Mouse (Mus musculus): ENCODE measurements at regions not wholly inside any gene's neighbourhood (a gene's known extent, or its start where the extent isn't known, plus 50 kb on each side); places are given as distances from the start of the nearest gene placed in this dataset.

GRCm38 (mm10) chr17:61960837-61961236 lies 920.3 kb downstream of the Efna5 start:
- Histone ChIP-seq H3K4me2 (replicated peaks; ENCODE audit: low read depth, low read length) (no peak overlapping the region), H3K4me3 (ENCODE audit: low read depth, low read length) (no peak overlapping the region), H3K9ac (replicated peaks; ENCODE audit: low read depth, low read length) (no peak overlapping the region), H3K4me1 (ENCODE audit: control insufficient read depth, insufficient read depth, low read length) (no peaks in the 10 kb centered on the region), H3K9me3 (ENCODE audit: control insufficient read depth, low read depth, low read length) (no peaks in the 10 kb centered on the region), H3K27me3 (ENCODE audit: control insufficient read depth, insufficient read depth, low read length) (no peaks in the 10 kb centered on the region), H3K36me3 (ENCODE audit: control insufficient read depth, insufficient read depth, low read length) (no peaks in the 10 kb centered on the region), H3K27ac (ENCODE audit: low read length) (no peak overlapping the region)
- 22% methylated on average over 5 of the region's 5 CpGs for WGBS
- no peak for ATAC-seq (ENCODE audit: insufficient number of reproducible peaks, insufficient read depth, low FRiP score, low read depth)

GRCm38 (mm10) chr17:61960017-61960813 lies 920.9 kb downstream of the Efna5 start:
- Histone ChIP-seq H3K36me3 (ENCODE audit: control insufficient read depth, insufficient read depth, low read length) (no peaks in the 10 kb centered on the region), H3K4me1 (ENCODE audit: control insufficient read depth, insufficient read depth, low read length) (no peaks in the 10 kb centered on the region), H3K9me3 (ENCODE audit: control insufficient read depth, low read depth, low read length) (no peaks in the 10 kb centered on the region), H3K27ac (ENCODE audit: low read length) (no peak overlapping the region), H3K9ac (replicated peaks; ENCODE audit: low read depth, low read length) (no peak overlapping the region), H3K27me3 (ENCODE audit: control insufficient read depth, insufficient read depth, low read length) (no peaks in the 10 kb centered on the region), H3K4me2 (replicated peaks; ENCODE audit: low read depth, low read length) (no peak overlapping the region), H3K4me3 (ENCODE audit: low read depth, low read length) (no peak overlapping the region)
- ATAC-seq (ENCODE audit: insufficient number of reproducible peaks, insufficient read depth, low FRiP score, low read depth): peak; percentile 28; the same call in 1 of the 2 replicates
- WGBS: 48% methylated on average over 5 of the region's 5 CpGs

- Histone ChIP-seq H3K4me1 (ENCODE audit: control insufficient read depth, insufficient read depth, low read length) (no peaks in the 10 kb centered on the region), H3K36me3 (ENCODE audit: control insufficient read depth, insufficient read depth, low read length) (no peaks in the 10 kb centered on the region), H3K4me3 (ENCODE audit: low read depth, low read length) (no peak overlapping the region), H3K27ac (ENCODE audit: low read length) (no peak overlapping the region), H3K4me2 (replicated peaks; ENCODE audit: low read depth, low read length) (no peak overlapping the region), H3K9ac (replicated peaks; ENCODE audit: low read depth, low read length) (no peak overlapping the region), H3K9me3 (ENCODE audit: control insufficient read depth, low read depth, low read length) (no peaks in the 10 kb centered on the region), H3K27me3 (ENCODE audit: control insufficient read depth, insufficient read depth, low read length) (no peaks in the 10 kb centered on the region)
- ATAC-seq (ENCODE audit: insufficient number of reproducible peaks, insufficient read depth, low FRiP score, low read depth): no peak
Measured at GRCm38 (mm10) chr17:61917766-61918165, 963.4 kb downstream of the Efna5 start.

GRCm38 (mm10) chr17:61902898-61903297 lies 978.2 kb downstream of the Efna5 start:
- Histone ChIP-seq H3K4me1 (ENCODE audit: control insufficient read depth, insufficient read depth, low read length) (no peaks in the 10 kb centered on the region), H3K9me3 (ENCODE audit: control insufficient read depth, low read depth, low read length) (no peaks in the 10 kb centered on the region), H3K27ac (ENCODE audit: low read length) (no peak overlapping the region), H3K9ac (replicated peaks; ENCODE audit: low read depth, low read length) (no peak overlapping the region), H3K36me3 (ENCODE audit: control insufficient read depth, insufficient read depth, low read length) (no peaks in the 10 kb centered on the region), H3K4me3 (ENCODE audit: low read depth, low read length) (no peak overlapping the region), H3K4me2 (replicated peaks; ENCODE audit: low read depth, low read length) (no peak overlapping the region), H3K27me3 (ENCODE audit: control insufficient read depth, insufficient read depth, low read length) (no peaks in the 10 kb centered on the region)
- 91% methylated on average over 19 of the region's 19 CpGs for WGBS
- ATAC-seq (ENCODE audit: insufficient number of reproducible peaks, insufficient read depth, low FRiP score, low read depth): no peak

- 74% methylated on average over 4 of the region's 4 CpGs for WGBS
- Histone ChIP-seq H3K27me3 (ENCODE audit: control insufficient read depth, insufficient read depth, low read length) (no peaks in the 10 kb centered on the region), H3K4me2 (replicated peaks; ENCODE audit: low read depth, low read length) (no peak overlapping the region), H3K4me3 (ENCODE audit: low read depth, low read length) (no peak overlapping the region), H3K27ac (ENCODE audit: low read length) (no peak overlapping the region), H3K9ac (replicated peaks; ENCODE audit: low read depth, low read length) (no peak overlapping the region), H3K4me1 (ENCODE audit: control insufficient read depth, insufficient read depth, low read length) (no peaks in the 10 kb centered on the region), H3K9me3 (ENCODE audit: control insufficient read depth, low read depth, low read length) (no peaks in the 10 kb centered on the region), H3K36me3 (ENCODE audit: control insufficient read depth, insufficient read depth, low read length) (no peaks in the 10 kb centered on the region)
- no peak for ATAC-seq (ENCODE audit: insufficient number of reproducible peaks, insufficient read depth, low FRiP score, low read depth)
Measured at GRCm38 (mm10) chr17:61890631-61891030, 990.5 kb downstream of the Efna5 start.

GRCm38 (mm10) chr17:61866154-61866553 lies 1015.0 kb downstream of the Efna5 start:
- Histone ChIP-seq H3K9ac (replicated peaks; ENCODE audit: low read depth, low read length) (no peak overlapping the region), H3K9me3 (ENCODE audit: control insufficient read depth, low read depth, low read length) (no peaks in the 10 kb centered on the region), H3K36me3 (ENCODE audit: control insufficient read depth, insufficient read depth, low read length) (no peaks in the 10 kb centered on the region), H3K27me3 (ENCODE audit: control insufficient read depth, insufficient read depth, low read length) (no peaks in the 10 kb centered on the region), H3K27ac (ENCODE audit: low read length) (no peak overlapping the region), H3K4me2 (replicated peaks; ENCODE audit: low read depth, low read length) (no peak overlapping the region), H3K4me1 (ENCODE audit: control insufficient read depth, insufficient read depth, low read length) (no peaks in the 10 kb centered on the region), H3K4me3 (ENCODE audit: low read depth, low read length) (no peak overlapping the region)
- 68% methylated on average over 4 of the region's 4 CpGs for WGBS
- no peak for ATAC-seq (ENCODE audit: insufficient number of reproducible peaks, insufficient read depth, low FRiP score, low read depth)

GRCm38 (mm10) chr17:61862437-61862836 lies 1018.7 kb downstream of the Efna5 start:
- WGBS: 53% methylated on average over 2 of the region's 2 CpGs
- Histone ChIP-seq H3K4me2 (replicated peaks; ENCODE audit: low read depth, low read length) (no peak overlapping the region), H3K4me3 (ENCODE audit: low read depth, low read length) (no peak overlapping the region), H3K4me1 (ENCODE audit: control insufficient read depth, insufficient read depth, low read length) (no peaks in the 10 kb centered on the region), H3K27ac (ENCODE audit: low read length) (no peak overlapping the region), H3K9ac (replicated peaks; ENCODE audit: low read depth, low read length) (no peak overlapping the region), H3K9me3 (ENCODE audit: control insufficient read depth, low read depth, low read length) (no peaks in the 10 kb centered on the region), H3K36me3 (ENCODE audit: control insufficient read depth, insufficient read depth, low read length) (no peaks in the 10 kb centered on the region), H3K27me3 (ENCODE audit: control insufficient read depth, insufficient read depth, low read length) (no peaks in the 10 kb centered on the region)
- no peak for ATAC-seq (ENCODE audit: insufficient number of reproducible peaks, insufficient read depth, low FRiP score, low read depth)

GRCm38 (mm10) chr17:61837555-61837954 lies 1043.6 kb downstream of the Efna5 start:
- no peaks in the 10 kb centered on the region for H3K9me3 ChIP-seq (ENCODE audit: control insufficient read depth, low read depth, low read length)
- no peak overlapping the region for H3K4me3 ChIP-seq (ENCODE audit: low read depth, low read length)
- no peaks in the 10 kb centered on the region for H3K4me1 ChIP-seq (ENCODE audit: control insufficient read depth, insufficient read depth, low read length)
- ATAC-seq (ENCODE audit: insufficient number of reproducible peaks, insufficient read depth, low FRiP score, low read depth): no peak
- H3K36me3 ChIP-seq (ENCODE audit: control insufficient read depth, insufficient read depth, low read length): no peaks in the 10 kb centered on the region
- H3K27me3 ChIP-seq (ENCODE audit: control insufficient read depth, insufficient read depth, low read length): no peaks in the 10 kb centered on the region
- H3K27ac ChIP-seq (ENCODE audit: low read length): no peak overlapping the region
- WGBS: 72% methylated on average over 2 of the region's 2 CpGs
- no peak overlapping the region for H3K9ac ChIP-seq (replicated peaks; ENCODE audit: low read depth, low read length)
- H3K4me2 ChIP-seq (replicated peaks; ENCODE audit: low read depth, low read length): no peak overlapping the region

- Histone ChIP-seq H3K4me1 (ENCODE audit: control insufficient read depth, insufficient read depth, low read length) (no peaks in the 10 kb centered on the region), H3K4me2 (replicated peaks; ENCODE audit: low read depth, low read length) (no peak overlapping the region), H3K27me3 (ENCODE audit: control insufficient read depth, insufficient read depth, low read length) (no peaks in the 10 kb centered on the region), H3K4me3 (ENCODE audit: low read depth, low read length) (no peak overlapping the region), H3K9ac (replicated peaks; ENCODE audit: low read depth, low read length) (no peak overlapping the region), H3K9me3 (ENCODE audit: control insufficient read depth, low read depth, low read length) (no peaks in the 10 kb centered on the region), H3K27ac (ENCODE audit: low read length) (no peak overlapping the region), H3K36me3 (ENCODE audit: control insufficient read depth, insufficient read depth, low read length) (no peaks in the 10 kb centered on the region)
- 72% methylated on average over 2 of the region's 2 CpGs for WGBS
- ATAC-seq (ENCODE audit: insufficient number of reproducible peaks, insufficient read depth, low FRiP score, low read depth): no peak
Measured at GRCm38 (mm10) chr17:61815490-61815889, 1065.6 kb downstream of the Efna5 start.
